Mouse (Mus musculus) adrenal gland, postnatal 10 days (tissue): ENCODE data around the gene Gabrp. TPM values are rescaled to one million over a fixed set of nuclear protein-coding genes. Genes with fewer than 3 reads are reported as not detected.

Experiments
- DNase-seq: peaks from one replicate; pipeline ENCODE4 v3.0.0; 2021; ENCODE audit warnings: mixed read lengths
- total RNA-seq, 2 experiments: library from RNA; stranded (reverse); gene quantifications; 2 replicates each; pipeline ENCODE4 v1.2.3; 2021

The Gabrp gene
- total RNA-seq, 2 experiments from 2014 or later: not detected

- DNase-seq: peak; percentile 77
These were observed 65.3 kb downstream of the Gabrp start, which contains the start of gene Ranbp17 for GRCm38 (mm10) chr11:33513376-33513991. Ranbp17 (minus strand) TSS chr11:33513746.

DNA sequence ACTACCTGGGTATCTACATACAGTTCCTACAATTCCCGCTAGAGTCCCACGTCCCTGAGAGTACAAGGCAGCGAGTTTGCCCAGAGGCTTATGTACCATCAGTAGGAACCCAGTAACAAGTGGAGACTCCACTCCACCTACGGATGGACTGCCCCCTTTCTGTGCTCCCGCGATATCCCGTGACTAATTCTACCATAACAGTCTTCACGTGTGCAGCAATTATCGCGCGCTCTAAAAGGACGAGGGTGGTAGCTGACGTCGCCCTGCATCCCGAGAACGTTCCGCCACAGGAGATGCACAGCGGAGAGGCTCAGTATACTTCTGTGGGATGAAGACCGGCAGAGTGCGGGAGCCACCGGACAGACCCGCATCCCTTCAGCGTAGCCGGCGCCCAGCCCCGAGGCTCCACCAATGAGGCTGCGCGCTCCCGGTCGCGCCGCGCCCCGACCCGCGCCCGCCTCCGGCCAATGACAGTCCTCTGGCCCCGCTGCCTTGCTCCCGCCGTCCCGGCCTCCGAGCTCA lies 65.8 kb downstream of the Gabrp start:
- DNase-seq: peak; percentile 78

GRCm38 (mm10) chr11:33509401-33509800 lies 69.4 kb downstream of the Gabrp start:
- DNase-seq: no peak

Other genes with a start within 250 kb of the Gabrp start
- 1 to 10 TPM; 4.2 to 6.7 TPM for gene Ranbp17, start 65.2 kb downstream of the Gabrp start, total RNA-seq
- not detected for gene D130052B06Rik, start 20.3 kb upstream of the Gabrp start, total RNA-seq